Mouse (Mus musculus) kidney, adult 2 months (tissue): ENCODE measurements at regions not wholly inside any gene's neighbourhood (a gene's known extent, or its start where the extent isn't known, plus 50 kb on each side); places are given as distances from the start of the nearest gene placed in this dataset.
A peak's percentile ranks its signal among the peaks of the same experiment; 100 is the strongest.

ENCODE experiments used
- DNase-seq: peaks from one replicate; pipeline ENCODE4 v3.0.0; 2021
- H3K27ac ChIP-seq: fragments of 200-500 bp; 2 replicates; pipeline ENCODE4 v1.5.1; 2012; ENCODE audit warnings: low read depth, low read length, control low read depth, inconsistent platforms; ENCODE audit not compliant: insufficient read depth
- H3K27me3 ChIP-seq: fragments of 200-500 bp; replicated peaks from 2 replicates; pipeline ENCODE4 v1.6.1; 2012; ENCODE audit warnings: mild to moderate bottlenecking, moderate library complexity, low read length, inconsistent platforms; ENCODE audit not compliant: control insufficient read depth, insufficient read depth
- H3K36me3 ChIP-seq: fragments of 200-500 bp; 2 replicates; pipeline ENCODE4 v1.6.1; 2012; ENCODE audit warnings: mild to moderate bottlenecking, moderate library complexity, low read length, inconsistent platforms; ENCODE audit not compliant: control insufficient read depth, insufficient read depth
- H3K4me1 ChIP-seq: fragments of 200-500 bp; 2 replicates; pipeline ENCODE4 v1.6.1; 2011; ENCODE audit warnings: low read length; ENCODE audit not compliant: control insufficient read depth, insufficient read depth
- H3K4me3 ChIP-seq: fragments of 200-500 bp; 2 replicates; pipeline ENCODE4 v1.5.1; 2011; ENCODE audit warnings: mild to moderate bottlenecking, low read depth, low read length, control low read depth; ENCODE audit not compliant: insufficient read depth
- CTCF ChIP-seq: fragments of 200-500 bp; conservative IDR thresholded peaks from 2 replicates; pipeline ENCODE4 v1.5.1; 2011; ENCODE audit warnings: low read depth, mild to moderate bottlenecking, control low read depth, low read length, moderate library complexity, mixed read lengths; ENCODE audit not compliant: insufficient read depth, insufficient read length
- POLR2A ChIP-seq: fragments of 200-500 bp; IDR thresholded peaks from one replicate; pipeline ENCODE4 v1.6.1; 2011; ENCODE audit warnings: low read depth, low read length, control low read depth
- WGBS: fragments of 180-500 bp; shearing (Covaris S2); methylation state at CpG from one replicate; pipeline ENCODE4 v1.1.7; 2018; 5-methylcytosine and 5-hydroxymethylcytosine counted together

DNA sequence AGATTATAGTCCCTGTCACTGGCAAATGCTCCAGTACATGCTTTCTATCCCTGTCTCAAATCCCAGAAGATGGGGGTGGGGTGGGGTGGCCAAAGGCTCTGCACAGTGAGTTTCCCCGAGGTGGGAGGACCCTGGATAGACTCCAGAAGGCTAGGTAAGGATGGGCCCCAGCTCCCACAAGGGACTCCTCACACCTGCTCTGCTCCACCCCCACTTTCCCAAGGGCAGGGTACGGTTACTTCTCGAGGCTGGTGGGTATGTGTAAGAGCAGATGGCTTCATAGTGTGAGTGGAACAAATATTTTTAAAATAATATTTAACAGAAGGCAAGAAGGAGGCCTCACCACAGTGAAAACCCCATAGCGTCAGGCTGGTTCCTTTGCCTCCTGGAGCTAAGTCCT, 398.6 kb upstream of the Cdh4 start:
- Histone ChIP-seq H3K27me3 (no peaks in the 10 kb centered on the region), H3K4me1 (no peaks in the 10 kb centered on the region), H3K36me3 (no peaks in the 10 kb centered on the region), H3K4me3 (no peak overlapping the region), H3K27ac (no peak overlapping the region)
- TF ChIP-seq POLR2A (no peak), CTCF (no peak)
- WGBS: 45% methylated on average over 4 of the region's 4 CpGs
- no peak for DNase-seq

- H3K27me3 ChIP-seq: no peaks in the 10 kb centered on the region
- TF ChIP-seq CTCF: no peak
- TF ChIP-seq POLR2A: no peak
- H3K4me1 ChIP-seq: no peaks in the 10 kb centered on the region
- no peak for DNase-seq
- no peak overlapping the region for H3K27ac ChIP-seq
- no peak overlapping the region for H3K4me3 ChIP-seq
- no peaks in the 10 kb centered on the region for H3K36me3 ChIP-seq
- 79% methylated on average over 1 of the region's 1 CpGs for WGBS
Measured at GRCm38 (mm10) chr2:179045361-179045760, 396.9 kb upstream of the Cdh4 start.

GRCm38 (mm10) chr2:179054441-179054840, 387.8 kb upstream of the Cdh4 start:
- Histone ChIP-seq H3K27me3 (no peaks in the 10 kb centered on the region), H3K4me1 (no peaks in the 10 kb centered on the region), H3K4me3 (no peak overlapping the region), H3K27ac (no peak overlapping the region), H3K36me3 (no peaks in the 10 kb centered on the region)
- TF ChIP-seq CTCF (no peak), POLR2A (no peak)
- 63% methylated on average over 8 of the region's 8 CpGs for WGBS
- DNase-seq: no peak

GRCm38 (mm10) chr2:179064616-179065015, 377.6 kb upstream of the Cdh4 start:
- WGBS: 42% methylated on average over 8 of the region's 8 CpGs
- no peak for TF ChIP-seq CTCF
- TF ChIP-seq POLR2A: no peak
- no peak for DNase-seq

GRCm38 (mm10) chr2:179069520-179069919, 372.7 kb upstream of the Cdh4 start:
- H3K27ac ChIP-seq: no peak overlapping the region
- H3K4me1 ChIP-seq: 0 out of 2 replicates have a peak, but pooled peaks cover 2% of the 10 kb centered on the region
- H3K36me3 ChIP-seq: no peaks in the 10 kb centered on the region
- DNase-seq: no peak
- WGBS: 40% methylated on average over 6 of the region's 6 CpGs
- no peak for TF ChIP-seq CTCF
- no peak for TF ChIP-seq POLR2A
- H3K4me3 ChIP-seq: no peak overlapping the region
- H3K27me3 ChIP-seq: no peaks in the 10 kb centered on the region; the same call in 1 of the 2 replicates

More at GRCm38 (mm10) chr2:179064616-179065015, 377.6 kb upstream of the Cdh4 start:
- H3K4me3 ChIP-seq: no peak overlapping the region
- no peaks in the 10 kb centered on the region for H3K4me1 ChIP-seq
- no peaks in the 10 kb centered on the region; the same call in 1 of the 2 replicates for H3K27me3 ChIP-seq
- H3K27ac ChIP-seq: no peak overlapping the region
- H3K36me3 ChIP-seq: no peaks in the 10 kb centered on the region

- no peak overlapping the region for H3K4me3 ChIP-seq
- peak; percentile 40 for DNase-seq
- TF ChIP-seq CTCF (peak; percentile 48), POLR2A (no peak)
- no peaks in the 10 kb centered on the region; the same call in 1 of the 2 replicates for H3K27me3 ChIP-seq
- H3K36me3 ChIP-seq: no peaks in the 10 kb centered on the region
- H3K27ac ChIP-seq: no peak overlapping the region
- 0 out of 2 replicates have a peak, but pooled peaks cover 2% of the 10 kb centered on the region for H3K4me1 ChIP-seq
- 38% methylated on average over 1 of the region's 1 CpGs for WGBS
Measured at GRCm38 (mm10) chr2:179070346-179070745, 371.9 kb upstream of the Cdh4 start.

DNA sequence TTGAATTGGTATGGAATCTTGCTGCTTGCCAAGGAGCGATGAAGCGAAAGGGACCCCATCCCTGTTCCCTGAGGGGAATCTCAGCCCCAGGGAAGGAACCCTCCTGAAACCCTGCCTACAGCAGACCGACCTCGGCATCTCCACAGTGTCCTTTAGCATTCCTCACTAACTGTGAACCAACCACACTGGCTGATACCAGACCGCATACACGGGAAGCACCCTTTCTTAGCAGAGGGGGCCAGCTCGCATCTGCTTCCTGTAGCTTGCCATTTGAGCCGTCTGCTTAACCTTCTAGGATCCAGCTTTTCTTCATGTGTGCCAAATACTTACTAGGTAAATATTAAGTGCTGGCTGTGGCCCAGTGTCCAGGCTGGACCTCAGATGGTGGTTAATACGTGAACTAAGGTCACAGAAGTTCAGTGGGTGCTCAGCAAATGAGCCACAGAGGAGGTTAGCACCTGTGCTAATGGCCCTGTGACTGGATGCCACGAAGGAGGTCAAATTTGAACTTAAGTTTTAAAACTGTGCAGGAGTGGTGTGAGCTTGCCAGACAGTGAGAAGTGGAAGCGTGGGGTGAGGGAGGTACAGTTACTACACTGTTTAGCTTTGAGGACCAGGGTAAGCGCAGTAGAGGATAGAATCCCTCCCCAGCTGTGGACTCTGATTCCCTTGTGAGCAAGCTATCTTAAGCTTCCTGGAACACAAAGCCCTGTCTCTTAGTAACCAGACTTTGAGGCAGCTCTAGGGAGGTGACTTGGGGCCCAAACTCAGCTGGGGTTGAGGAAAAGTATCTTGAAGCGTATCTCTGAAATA, 361.6 kb upstream of the Cdh4 start:
- TF ChIP-seq CTCF (no peak), POLR2A (no peak)
- WGBS: 30% methylated on average over 13 of the region's 13 CpGs
- peak; percentile 92 for DNase-seq
- no peaks in the 10 kb centered on the region for H3K27me3 ChIP-seq
- no peak overlapping the region for H3K27ac ChIP-seq
- no peaks in the 10 kb centered on the region for H3K36me3 ChIP-seq
- H3K4me1 ChIP-seq: no peaks in the 10 kb centered on the region
- H3K4me3 ChIP-seq: no peak overlapping the region
